Mouse (Mus musculus) inflammation-experienced regulatory T-cells, adult 6 months (primary cell): Measurements from ENCODE around the gene Tmc8. TPM values are rescaled to one million over a fixed set of nuclear protein-coding genes. Genes with fewer than 3 reads are reported as not detected.
"Not testable (repeated sequence)": the region's sequence is repeated elsewhere in the genome, so short reads cannot be mapped to it uniquely, and the experiment has no call there.

Source experiments
- ATAC-seq: one replicate; pipeline ENCODE4 v1.8.0; 2017
- polyA plus RNA-seq, 3 experiments: library from polyadenylated mRNA; unstranded; fragments of 100-300 nt; shearing (Covaris generic); gene quantifications; one replicate each; pipeline ENCODE4 v1.2.1; 2017

Gene Tmc8
- polyA plus RNA-seq, 3 experiments from 2014 or later = 32.9 to 40.0 (median 39.0) TPM

GRCm38 (mm10) chr11:117774925-117775324 is 7.0 kb upstream of the Tmc8 start:
- no peak for ATAC-seq

DNA sequence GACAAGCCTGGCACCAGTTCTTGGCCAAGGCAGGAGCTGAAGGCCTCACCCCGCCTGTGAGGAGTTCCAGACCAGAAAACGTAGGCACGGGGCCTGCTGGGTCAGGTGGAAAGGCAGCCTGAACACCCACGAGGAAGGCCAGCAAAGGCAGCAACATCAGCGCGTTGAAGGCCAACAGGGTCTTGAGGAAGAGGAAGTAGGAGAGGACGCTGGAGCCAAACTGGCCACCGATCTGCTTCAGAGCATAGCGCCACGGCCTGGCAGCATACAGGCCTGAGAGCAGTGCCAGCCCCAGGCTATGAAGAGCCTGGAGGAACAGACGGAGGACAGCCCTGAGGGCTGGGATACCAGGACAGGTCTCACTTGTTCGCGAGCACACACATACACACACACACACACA is 6.3 kb upstream of the Tmc8 start:
- no peak for ATAC-seq

DNA sequence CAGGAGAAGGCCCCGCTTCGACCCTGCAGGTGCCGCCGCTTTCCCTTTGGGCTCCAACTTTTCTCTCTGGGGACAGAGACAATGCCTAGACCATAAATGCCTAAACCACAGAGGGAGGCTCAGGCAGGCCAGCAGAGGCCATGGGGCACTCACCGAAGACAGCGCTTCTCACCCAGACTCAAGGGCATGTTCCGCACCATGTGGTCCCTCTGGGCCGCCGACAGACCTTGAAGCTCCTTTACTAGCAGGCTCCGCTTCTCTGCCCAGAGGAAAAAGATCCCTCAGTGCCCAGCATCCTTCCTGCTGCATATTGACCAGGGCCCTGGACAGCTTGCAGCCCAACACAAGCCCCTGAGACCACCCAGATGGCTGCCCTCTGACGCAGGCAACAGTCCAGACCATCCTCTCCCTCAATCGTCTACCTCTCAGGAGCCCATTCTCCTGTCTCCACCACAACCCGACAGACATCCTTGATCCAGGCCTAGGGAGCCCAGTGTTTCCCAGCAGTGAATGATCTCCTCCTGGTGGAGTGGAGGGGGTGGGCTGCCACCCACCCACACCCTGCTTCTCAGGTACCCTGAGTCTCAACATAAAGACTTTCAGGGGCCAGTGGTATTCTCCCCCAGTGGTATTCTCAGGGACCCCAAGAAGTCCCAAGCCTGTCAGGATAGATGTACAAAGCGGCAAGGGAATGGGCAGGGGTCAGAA is 5.6 kb upstream of the Tmc8 start:
- ATAC-seq = no peak

DNA sequence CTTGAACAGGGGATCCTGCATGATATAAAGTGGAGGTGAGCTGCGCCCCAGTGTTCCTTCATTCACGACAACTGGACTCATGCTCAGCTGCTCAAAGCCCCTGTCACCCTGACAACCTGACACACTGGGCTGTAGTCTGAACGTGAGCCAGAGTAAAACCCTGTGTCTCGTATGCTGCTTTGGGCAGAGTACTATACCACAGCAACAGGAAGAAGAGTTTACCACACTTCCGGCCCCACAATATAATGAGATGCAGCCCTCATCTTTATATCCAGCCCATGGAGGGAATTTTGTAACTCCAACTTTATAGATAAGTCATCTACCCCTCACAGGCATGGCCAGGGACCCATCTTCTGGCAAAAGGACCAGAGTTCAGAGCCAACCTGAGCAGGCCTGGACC is 4.8 kb upstream of the Tmc8 start:
- ATAC-seq = peak; percentile 57

DNA sequence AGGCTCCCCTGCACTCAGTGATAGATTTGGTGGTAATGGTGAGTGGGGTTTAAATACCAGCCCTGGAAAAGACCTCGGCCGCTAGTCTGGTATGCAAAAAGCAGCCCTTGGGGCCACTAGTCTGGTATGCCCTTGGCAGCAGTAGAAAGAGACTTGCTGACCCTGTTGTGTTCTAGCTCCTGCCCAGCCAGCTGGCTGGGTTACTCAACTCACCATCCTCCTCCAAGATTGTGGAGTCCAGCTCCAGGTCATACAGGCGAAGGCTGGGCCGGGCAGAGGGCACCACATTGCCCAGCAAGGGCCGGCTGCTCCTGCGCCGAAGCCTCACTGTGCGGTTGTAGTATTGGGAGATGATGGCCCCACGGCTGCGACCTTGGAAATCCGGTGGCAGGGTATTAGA is 3.8 kb upstream of the Tmc8 start:
- no peak for ATAC-seq

DNA sequence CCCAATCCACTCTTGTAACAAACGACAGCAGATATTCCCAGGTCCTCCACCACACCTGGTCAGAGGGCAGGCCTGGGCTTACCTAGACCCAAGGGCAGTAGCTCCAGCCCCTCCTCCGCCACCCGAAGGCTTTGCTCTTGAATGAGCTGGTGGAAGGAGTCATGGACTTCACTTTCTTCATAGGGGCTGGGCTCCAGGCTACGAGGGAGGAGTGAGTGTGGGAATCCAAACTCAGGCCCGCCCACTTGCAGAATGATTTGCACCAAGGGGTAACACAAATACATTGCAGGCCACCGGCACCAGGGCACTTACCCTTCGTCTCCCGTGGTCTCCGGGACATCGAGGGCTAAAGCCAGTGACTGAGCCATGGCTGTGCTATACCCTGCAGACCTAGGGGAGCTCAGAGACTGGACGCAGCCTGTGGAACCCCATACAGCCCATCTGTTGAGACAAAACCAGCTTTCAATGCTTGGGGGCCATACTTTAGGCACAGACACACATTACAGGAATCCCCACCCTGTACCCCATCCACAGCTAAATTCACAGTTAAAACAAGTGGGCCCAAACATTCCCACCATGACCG is 2.9 kb upstream of the Tmc8 start:
- ATAC-seq = no peak

DNA sequence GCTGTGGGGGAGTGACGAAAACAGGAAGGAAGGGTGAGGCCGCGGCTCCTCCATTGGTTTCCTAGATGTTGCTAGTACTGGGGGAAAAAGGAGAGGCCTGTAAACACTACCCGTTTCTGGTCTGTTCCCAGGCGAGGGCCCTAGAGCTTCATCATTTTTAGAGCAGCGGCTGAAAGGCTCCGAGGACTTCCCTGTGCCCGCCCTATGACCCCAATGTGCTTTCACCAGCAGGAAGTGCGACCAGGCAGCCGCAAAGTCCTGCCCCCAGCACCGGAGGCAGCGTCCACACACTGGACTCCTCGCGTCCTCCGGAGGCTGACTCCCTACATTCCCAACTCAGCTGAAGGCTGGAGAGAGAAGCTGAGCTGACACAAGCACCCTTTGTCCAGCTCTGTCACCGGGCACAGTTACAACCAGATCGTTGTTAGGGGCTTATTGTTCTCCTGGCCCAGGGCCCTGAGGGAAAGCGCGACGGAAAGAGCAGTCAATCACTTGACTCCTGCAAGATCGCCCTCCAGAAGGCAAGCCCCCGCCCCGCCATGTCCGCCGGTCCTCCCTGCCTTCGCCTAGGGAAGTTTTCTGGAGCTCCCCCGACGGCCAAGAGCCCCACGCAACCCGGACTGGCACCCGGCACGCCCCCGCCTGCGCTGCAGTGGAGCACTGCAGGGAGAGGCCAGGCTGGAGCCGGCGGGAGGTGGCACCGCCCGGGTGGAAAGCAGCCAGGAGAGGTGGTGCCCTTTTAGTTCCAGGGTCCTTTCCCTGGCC is 2.3 kb upstream of the Tmc8 start:
- no peak for ATAC-seq

DNA sequence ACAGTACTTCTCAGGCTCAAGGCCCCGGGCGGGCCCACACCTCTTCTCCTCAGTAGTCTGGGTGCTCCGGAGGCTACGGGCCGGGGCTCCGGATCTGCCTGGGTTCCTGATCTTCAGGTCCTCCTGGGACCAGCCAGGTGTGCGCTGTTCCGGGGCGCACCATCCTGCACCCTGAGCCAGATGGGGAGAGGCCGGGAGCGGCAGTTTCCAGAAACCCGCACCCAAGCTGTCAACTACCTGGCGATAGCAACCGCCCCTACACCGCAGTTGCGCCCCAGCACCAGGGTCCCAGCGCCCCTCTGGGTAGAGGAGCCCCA is 1.7 kb upstream of the Tmc8 start:
- ATAC-seq = no peak

- peak; percentile 71 for ATAC-seq
These were observed 1.2 kb upstream of the Tmc8 start for GRCm38 (mm10) chr11:117780582-117781111.

GRCm38 (mm10) chr11:117781199-117781821 is 566 bp upstream of the Tmc8 start:
- peak; percentile 22 for ATAC-seq

GRCm38 (mm10) chr11:117782705-117783034 is 794 bp downstream of the Tmc8 start:
- ATAC-seq = no peak

DNA sequence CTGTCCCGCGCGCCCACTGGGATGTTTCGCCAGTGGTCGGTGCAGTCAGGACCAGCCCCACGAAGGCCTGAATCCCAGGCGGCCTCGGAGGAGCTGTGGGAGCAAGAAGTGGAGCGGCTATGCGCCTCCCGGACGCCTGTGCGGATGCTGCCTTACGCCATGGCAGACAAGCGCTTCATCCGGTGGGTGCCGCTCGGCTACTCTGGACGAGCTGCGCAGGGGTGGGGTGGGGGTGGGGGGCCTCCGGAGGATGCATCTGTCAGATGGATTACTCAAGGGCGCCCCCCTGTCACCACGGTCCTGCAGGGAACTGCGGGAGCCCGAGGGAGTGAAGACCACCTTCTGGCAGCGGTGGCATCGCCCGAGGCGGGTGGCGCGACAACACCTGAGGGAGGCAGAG is 1.2 kb downstream of the Tmc8 start:
- no peak for ATAC-seq

- ATAC-seq = no peak
These were observed 1.9 kb downstream of the Tmc8 start for GRCm38 (mm10) chr11:117783683-117784309.

DNA sequence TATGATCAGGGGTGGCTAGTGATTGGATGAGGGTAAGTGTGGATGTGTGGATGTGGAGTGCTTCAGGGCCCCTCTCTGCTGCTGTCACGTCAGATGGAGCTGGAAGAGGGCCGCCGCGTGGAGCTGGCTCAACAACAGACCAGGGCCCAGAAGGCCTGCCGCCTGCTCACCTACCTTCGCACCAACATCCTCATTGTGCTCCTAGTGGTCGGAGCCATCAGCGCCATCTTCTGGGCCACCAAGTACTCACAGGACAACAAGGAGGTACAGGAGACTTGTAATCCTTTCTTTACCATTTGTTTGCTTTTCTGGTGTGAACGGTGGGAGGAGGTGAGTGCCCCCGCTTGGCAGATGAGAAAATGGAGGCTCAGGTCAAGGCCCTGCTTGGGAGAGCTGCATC is 4.4 kb downstream of the Tmc8 start:
- peak; percentile 41 for ATAC-seq

DNA sequence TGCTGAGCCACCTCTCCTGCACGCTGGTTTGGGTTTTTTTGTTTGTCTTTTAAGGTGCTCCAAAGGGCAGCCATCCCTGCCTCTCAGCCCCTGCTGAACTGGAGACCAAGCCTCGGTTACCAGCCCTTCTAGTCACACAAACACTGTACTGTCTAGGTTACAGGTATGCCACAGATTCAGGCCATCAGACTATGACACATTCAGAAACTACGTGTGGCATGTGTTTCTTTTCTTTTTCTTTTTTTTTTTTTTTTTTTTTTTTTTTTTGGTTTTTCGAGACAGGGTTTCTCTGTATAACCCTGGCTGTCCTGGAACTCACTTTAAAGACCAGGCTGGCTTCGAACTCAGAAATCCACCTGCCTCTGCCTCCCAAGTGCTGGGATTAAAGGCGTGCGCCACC is 6.6 kb downstream of the Tmc8 start:
- not testable (repeated sequence) for ATAC-seq

DNA sequence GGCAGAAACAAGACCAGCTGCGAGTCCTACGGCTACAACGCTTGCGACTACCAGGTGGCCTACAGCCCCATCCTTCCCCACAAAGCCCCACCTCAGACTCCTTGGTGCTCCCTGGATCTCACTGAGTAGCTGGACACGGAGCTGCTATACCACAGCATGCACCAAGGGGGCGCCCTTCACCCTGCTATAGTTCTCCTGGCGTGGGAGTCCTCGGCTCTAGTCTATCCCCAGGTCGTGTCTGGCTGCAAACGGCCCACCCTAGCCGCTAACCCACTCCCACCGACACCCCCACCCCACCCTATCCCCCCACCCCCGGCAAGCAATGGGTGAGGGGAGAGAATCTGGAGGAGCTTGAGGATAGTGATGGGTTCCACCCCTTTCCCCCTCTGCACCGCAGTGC is 8.4 kb downstream of the Tmc8 start:
- no peak for ATAC-seq

GRCm38 (mm10) chr11:117790703-117791440 is 9.0 kb downstream of the Tmc8 start:
- ATAC-seq = no peak

DNA sequence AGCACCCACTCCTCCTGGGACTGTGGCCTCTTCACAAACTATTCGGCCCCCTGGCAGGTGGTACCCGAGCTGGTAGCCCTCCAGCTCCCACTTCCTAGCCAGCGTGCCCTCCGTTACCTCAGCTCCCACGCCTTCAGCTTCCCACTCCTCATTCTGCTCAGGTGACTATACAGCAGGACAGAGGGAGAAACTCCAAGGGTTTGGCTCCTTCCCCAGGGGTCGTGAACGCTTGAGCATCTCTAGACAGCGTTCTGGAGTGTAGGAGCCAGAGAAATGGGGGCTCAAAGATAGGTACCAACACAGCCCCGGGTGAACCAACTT is 9.5 kb downstream of the Tmc8 start:
- ATAC-seq = no peak

- ATAC-seq = no peak
These were observed 10.5 kb downstream of the Tmc8 start for GRCm38 (mm10) chr11:117792281-117792888.

DNA sequence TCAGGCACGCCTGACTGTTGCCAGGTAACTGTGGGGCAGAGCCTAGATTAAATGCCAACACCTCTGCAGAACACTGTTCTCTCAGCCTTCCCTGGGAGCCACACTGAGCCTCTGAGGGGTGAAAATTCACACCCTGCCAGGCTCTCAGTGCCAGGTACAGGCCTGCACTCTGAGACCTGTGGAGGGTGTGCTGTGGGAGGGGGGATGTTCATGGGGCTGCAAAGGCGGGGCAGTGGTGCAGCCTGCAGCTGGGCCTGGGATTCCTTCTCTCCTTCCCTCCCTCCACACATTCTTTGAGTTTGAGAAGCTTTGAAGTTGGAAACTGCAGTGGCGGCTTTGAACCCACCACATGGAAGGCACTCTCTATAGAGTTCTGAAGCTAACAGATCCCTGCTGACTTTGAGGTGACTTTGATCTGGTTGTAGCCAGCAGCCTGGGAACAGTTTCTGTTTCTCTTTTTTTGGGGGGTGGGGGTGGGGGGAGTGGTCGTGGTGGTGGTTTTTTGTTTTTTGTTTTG is 12.2 kb downstream of the Tmc8 start:
- no peak for ATAC-seq

DNA sequence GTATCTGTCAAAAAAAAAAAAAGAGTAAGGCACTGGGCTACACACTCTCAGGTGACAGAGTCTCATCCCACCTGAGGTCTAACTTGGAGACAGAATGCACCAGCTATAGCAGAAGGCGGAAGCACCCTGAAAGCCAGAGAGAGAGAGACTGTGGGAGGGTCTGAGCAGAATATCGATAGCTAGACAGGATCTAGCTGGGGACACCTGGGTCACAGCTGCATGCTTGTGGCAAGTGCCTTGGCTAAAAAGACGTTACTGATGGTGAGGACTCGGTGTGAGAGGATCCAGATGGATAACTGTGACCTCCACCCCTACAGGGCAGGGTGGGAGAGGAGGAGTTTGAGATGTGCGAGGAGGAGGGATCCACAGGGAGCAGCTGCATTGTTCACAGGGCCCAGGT is 15.1 kb downstream of the Tmc8 start:
- no peak for ATAC-seq
